Mouse (Mus musculus) ES-E14 (cell line): Measurements from ENCODE around the gene Spag8. TPM values are rescaled to one million over a fixed set of nuclear protein-coding genes. Genes with fewer than 3 reads are reported as not detected.

Experiments used
- DNase-seq: peaks from one replicate; pipeline ENCODE4 v3.0.0-alpha.2; 2013; ENCODE audit warnings: low read depth, low spot score
- H3K27ac ChIP-seq: 2 replicates; pipeline ENCODE4 v1.5.1; 2012; ENCODE audit warnings: low read depth, mild to moderate bottlenecking, low read length, moderate library complexity, mixed read lengths; ENCODE audit not compliant: poor library complexity, insufficient read depth, severe bottlenecking
- H3K36me3 ChIP-seq: 2 replicates; pipeline ENCODE4 v1.6.1; 2012; ENCODE audit warnings: mild to moderate bottlenecking, low read length, moderate library complexity, mixed read lengths; ENCODE audit not compliant: control insufficient read depth, poor library complexity, insufficient read depth, severe bottlenecking
- H3K4me1 ChIP-seq, 2 experiments: fragments of 150-350 bp in 1 of 2; sonication (generic) in 1 of 2; 2 replicates each; pipeline ENCODE4 v1.6.1; 2012; ENCODE audit warnings: low read length in 2 of 2, mild to moderate bottlenecking in 1 of 2, mixed read lengths in 1 of 2; ENCODE audit not compliant: control insufficient read depth in 2 of 2, insufficient read depth in 2 of 2, poor library complexity in 1 of 2
- H3K4me3 ChIP-seq, 2 experiments: fragments of 150-350 bp in 1 of 2; sonication (generic) in 1 of 2; 2 replicates each; pipeline ENCODE4 v1.5.1; 2012; ENCODE audit warnings: low read length in 2 of 2, low read depth in 1 of 2, mild to moderate bottlenecking in 1 of 2, mixed read lengths in 1 of 2; ENCODE audit not compliant: insufficient read depth in 1 of 2, poor library complexity in 1 of 2, severe bottlenecking in 1 of 2
- H3K9ac ChIP-seq: 2 replicates; pipeline ENCODE4 v1.6.1; 2012; ENCODE audit warnings: low read depth, mild to moderate bottlenecking, low read length, mixed read lengths; ENCODE audit not compliant: poor library complexity, insufficient read depth, severe bottlenecking
- H3K9me3 ChIP-seq: fragments of 150-350 bp; sonication (generic); 2 replicates; pipeline ENCODE4 v1.6.1; 2012; ENCODE audit warnings: low read depth, mild to moderate bottlenecking, low read length; ENCODE audit not compliant: control insufficient read depth, insufficient read depth
- CHD2 ChIP-seq: IDR thresholded peaks from 2 replicates; pipeline ENCODE4 v1.6.1; 2014; ENCODE audit warnings: mild to moderate bottlenecking, low read depth, low read length, inconsistent platforms
- HCFC1 ChIP-seq: IDR thresholded peaks from 2 replicates; pipeline ENCODE4 v1.6.1; 2012; ENCODE audit warnings: low read length, inconsistent platforms, borderline replicate concordance; ENCODE audit not compliant: insufficient read depth
- MAFK ChIP-seq: IDR thresholded peaks from 2 replicates; pipeline ENCODE4 v1.6.1; 2014; ENCODE audit warnings: mild to moderate bottlenecking, low read depth, low read length, inconsistent platforms; ENCODE audit not compliant: insufficient read depth
- ZC3H11A ChIP-seq: IDR thresholded peaks from 2 replicates; pipeline ENCODE4 v1.6.1; 2012; ENCODE audit warnings: low read depth, mild to moderate bottlenecking, inconsistent platforms, low read length, borderline replicate concordance
- ZNF384 ChIP-seq: IDR thresholded peaks from 2 replicates; pipeline ENCODE4 v1.6.1; 2012; ENCODE audit warnings: low read depth, low read length, inconsistent platforms
- in situ Hi-C, 2 experiments: fragments of 600-800 bp; cut with MboI; formaldehyde crosslinking; loops; one replicate each; pipeline ENCODE4 v1.15.1; 2025; ENCODE audit warnings: low sequenced_read_pairs in 2 of 2, inconsistent platforms in 1 of 2; ENCODE audit not compliant: unreplicated experiment in 2 of 2
- total RNA-seq: library from RNA; depleted of rRNA; stranded (reverse); fragments of 300-350 nt; gene quantifications from 2 replicates; pipeline ENCODE4 v1.2.3, GENCODE M21; 2012; rRNA removed

The Spag8 gene
- 0.27 and 0.58 TPM in 2 replicates for total RNA-seq

DNA sequence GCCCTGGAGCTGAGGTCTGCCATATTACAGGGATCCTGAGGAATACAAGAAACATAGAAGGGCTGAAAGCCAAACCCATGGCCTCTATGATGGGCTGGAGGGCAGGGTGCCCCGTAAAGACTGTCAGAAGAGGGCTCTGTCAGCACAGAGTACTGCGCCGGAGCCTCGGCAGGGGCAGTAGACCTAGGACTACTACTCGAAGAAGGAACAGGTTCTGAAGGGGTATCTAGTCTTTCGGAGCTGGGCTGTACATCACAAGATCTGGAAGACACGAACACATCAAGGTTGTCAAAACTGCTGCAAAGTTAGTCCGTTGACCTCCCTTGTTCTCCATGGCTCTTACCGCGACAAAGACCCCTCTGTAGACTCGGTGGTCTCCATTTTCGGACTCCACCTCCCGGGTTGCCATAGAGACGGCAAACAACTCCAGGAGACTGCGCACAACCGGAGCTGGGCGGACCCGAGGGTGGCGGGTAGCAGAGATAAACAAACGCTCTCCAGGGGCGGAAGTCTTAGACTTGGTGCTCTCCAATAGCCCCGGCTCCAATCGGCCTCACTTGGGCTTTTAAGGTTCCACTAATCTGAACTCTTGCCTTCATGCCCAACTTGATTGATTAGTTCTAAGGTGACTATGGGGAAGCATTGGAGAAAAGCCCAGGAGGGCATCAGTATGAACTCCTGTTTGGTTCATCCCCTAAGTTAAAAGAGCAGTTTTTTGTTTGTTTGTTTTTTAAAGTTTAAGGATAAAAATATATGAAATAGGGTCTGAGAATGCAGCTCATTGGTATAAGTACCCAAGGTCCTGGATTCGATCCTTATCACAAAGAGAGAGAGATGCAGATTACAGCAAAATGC lies at the start of gene Spag8:
Gene Spag8 (minus strand): TSS at position 434 of the 855 bp plus-strand sequence.
- Histone ChIP-seq H3K27ac (no peak within 1 kb of the TSS), H3K36me3 (no peaks in the 10 kb centered on the region), H3K4me1 (peaks cover 0 to 2% of the 10 kb centered on the region in 2 experiments; a peak in 1 of 4 replicates), H3K9ac (no peak within 1 kb of the TSS), H3K4me3 (peak within 1 kb of the TSS; percentile 42 to 55; a peak in 3 of 4 replicates), H3K9me3 (no peaks in the 10 kb centered on the region)
- in situ Hi-C loops: no loop called here
- no peak for DNase-seq
- TF ChIP-seq HCFC1: no peak

DNA sequence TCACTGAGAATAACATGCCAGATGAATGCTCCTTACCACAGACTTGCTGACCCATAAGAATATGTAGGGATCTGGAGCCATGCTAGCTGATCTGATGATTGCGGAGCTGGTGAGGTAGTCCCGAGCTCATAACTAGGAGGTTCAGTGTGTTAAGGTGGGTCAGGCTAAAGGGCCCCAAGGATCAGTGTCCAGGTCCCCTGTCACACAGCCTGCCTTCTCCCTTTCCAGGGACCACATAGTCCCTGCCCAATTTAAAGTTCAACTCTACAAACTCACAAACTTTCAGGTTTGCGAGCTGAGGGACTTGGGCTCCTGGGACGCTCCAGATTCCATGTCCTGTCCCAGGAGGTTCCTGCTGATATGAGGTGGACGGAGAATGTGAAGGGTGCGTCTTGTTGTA lies 47.3 kb upstream of the Spag8 start, which contains the start of gene Olfr70:
Gene Olfr70 (minus strand): TSS at position 101 of the 400 bp plus-strand sequence.
- DNase-seq: no peak
- peaks cover 0 to 2% of the 10 kb centered on the region in 2 experiments; a peak in 3 of 4 replicates for H3K4me1 ChIP-seq
- H3K4me3 ChIP-seq: no peak within 1 kb of the TSS
- no peak for TF ChIP-seq ZC3H11A
- TF ChIP-seq CHD2: no peak
- no peak for TF ChIP-seq MAFK
- no peak for TF ChIP-seq HCFC1
- no peak for TF ChIP-seq ZNF384
- in situ Hi-C loops: no loop called here
- no peaks in the 10 kb centered on the region for H3K36me3 ChIP-seq
- no peak within 1 kb of the TSS for H3K27ac ChIP-seq
- H3K9me3 ChIP-seq: no peaks in the 10 kb centered on the region
- no peak within 1 kb of the TSS for H3K9ac ChIP-seq

DNA sequence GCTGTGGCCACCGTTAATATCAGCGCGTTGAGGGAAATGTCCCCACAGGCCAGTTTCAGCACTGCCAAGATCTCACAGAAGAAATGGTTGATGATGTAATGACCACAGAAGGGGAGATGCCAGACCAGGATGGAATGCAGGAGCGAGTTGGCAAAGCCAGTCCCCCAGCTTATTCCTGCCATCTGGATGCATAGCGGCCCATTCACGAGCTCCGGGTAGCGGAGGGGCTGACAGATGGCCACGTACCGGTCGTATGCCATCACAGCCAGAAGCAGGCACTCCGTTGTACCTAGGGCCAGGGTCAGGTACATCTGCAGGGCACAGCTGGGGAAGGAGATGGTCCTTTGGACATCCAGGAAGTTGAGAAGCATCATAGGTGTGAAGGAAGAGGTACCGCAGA lies 43.2 kb upstream of the Spag8 start:
- Histone ChIP-seq H3K4me1 (peaks cover 0 to 5% of the 10 kb centered on the region in 2 experiments), H3K9ac (no peak overlapping the region), H3K4me3 (no peak overlapping the region), H3K27ac (no peak overlapping the region), H3K36me3 (no peaks in the 10 kb centered on the region), H3K9me3 (no peaks in the 10 kb centered on the region)
- in situ Hi-C loops: no loop called here
- TF ChIP-seq ZNF384 (no peak), MAFK (no peak), CHD2 (no peak), HCFC1 (no peak), ZC3H11A (no peak)
- no peak for DNase-seq

DNA sequence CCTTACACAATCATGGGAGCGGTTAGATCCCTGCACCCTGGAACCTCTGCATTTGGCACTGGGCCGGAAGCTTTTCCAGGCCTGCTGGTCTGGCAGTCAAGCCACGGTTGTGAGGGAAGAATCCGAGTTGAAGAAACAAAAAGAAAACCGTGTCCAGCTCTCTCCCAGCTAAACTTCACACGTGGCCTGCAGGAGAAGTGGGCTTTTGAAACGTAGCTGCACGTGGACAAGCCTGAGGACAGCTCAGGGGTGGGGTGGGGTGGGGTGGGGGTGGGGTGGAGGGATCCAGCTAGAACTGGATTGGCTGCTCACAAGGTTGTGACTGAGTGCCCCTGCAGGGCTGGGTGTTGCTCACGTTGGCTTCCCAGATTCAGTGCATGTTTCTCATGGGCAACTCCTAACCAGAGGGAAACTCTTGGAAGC lies 41.9 kb upstream of the Spag8 start:
- no peaks in the 10 kb centered on the region for H3K9me3 ChIP-seq
- TF ChIP-seq CHD2: no peak
- TF ChIP-seq MAFK: no peak
- no peak for TF ChIP-seq ZNF384
- TF ChIP-seq ZC3H11A: no peak
- no peak for TF ChIP-seq HCFC1
- H3K4me3 ChIP-seq: no peak overlapping the region
- DNase-seq: no peak
- in situ Hi-C loops: no loop called here
- no peak overlapping the region for H3K27ac ChIP-seq
- H3K9ac ChIP-seq: no peak overlapping the region
- peaks cover 0 to 5% of the 10 kb centered on the region in 2 experiments for H3K4me1 ChIP-seq
- H3K36me3 ChIP-seq: no peaks in the 10 kb centered on the region
